8 mouse cellular contexts compared by ENCODE assay signal in the genomic region with DNA sequence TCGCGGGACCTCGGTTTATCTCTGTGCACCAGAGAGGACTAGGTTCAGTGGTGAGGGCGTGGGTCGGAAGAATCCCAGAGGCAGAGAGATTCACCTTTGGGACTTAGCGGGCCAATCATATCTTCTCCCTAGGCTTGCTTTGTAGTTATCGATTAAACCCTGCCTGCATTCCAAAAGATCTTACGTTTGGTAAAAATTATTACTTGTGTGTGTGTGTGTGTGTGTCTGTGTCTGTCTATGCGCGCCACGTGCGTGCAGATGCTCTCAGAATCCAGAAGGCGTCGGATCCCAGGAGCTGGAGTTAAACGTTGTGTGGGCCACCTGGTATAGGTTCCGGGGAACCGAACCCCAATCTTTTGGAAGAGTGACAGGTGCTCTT. TPM values are rescaled to one million over a fixed set of nuclear protein-coding genes. Genes with fewer than 3 reads are reported as not detected.
DNase-seq lines count a peak whose midpoint lies in the region; ATAC-seq and TF ChIP-seq lines count a peak whose summit lies in the region.

No protein-coding gene starts in this region.

- DNase-seq in gastrocnemius, adult 2 months, result no peak
- no peak for DNase-seq in gastrocnemius, postnatal 25 days
- no peak for DNase-seq in thymus, adult 2 months
- no peak for DNase-seq in thymus, postnatal 25 days
- DNase-seq in limb, embryonic 14.5 days (ENCODE audit: low spot score), result no peak
- no peak for DNase-seq in cerebellum, adult 8-10 months
- no peak for DNase-seq in cerebellum, adult 18-20 months

- H3K27ac ChIP-seq in gastrocnemius, adult 2 months, result peak overlapping the region; percentile 88
- no peak overlapping the region for H3K27ac ChIP-seq in thymus, adult 2 months (ENCODE audit: control insufficient read depth, insufficient read depth, low read length)
- no peak overlapping the region for H3K27ac ChIP-seq in limb, embryonic 14.5 days (replicated peaks; ENCODE audit: low read depth, low read length)
- peak overlapping the region; percentile 48; the same call in 1 of the 2 replicates for H3K27ac ChIP-seq in stomach, embryonic 16.5 days (ENCODE audit: low read length)

- no peaks in the 10 kb centered on the region for H3K36me3 ChIP-seq in thymus, adult 2 months (ENCODE audit: control insufficient read depth, insufficient read depth, low read length)
- H3K36me3 ChIP-seq in limb, embryonic 14.5 days (ENCODE audit: control insufficient read depth, insufficient read depth, low read length), result no peaks in the 10 kb centered on the region
- no peaks in the 10 kb centered on the region for H3K36me3 ChIP-seq in stomach, embryonic 16.5 days (ENCODE audit: control insufficient read depth, insufficient read depth, low read length)

- H3K4me1 ChIP-seq in thymus, adult 2 months (replicated peaks; ENCODE audit: control insufficient read depth, insufficient read depth, low read length), result peaks cover 5% of the 10 kb centered on the region
- H3K4me1 ChIP-seq in limb, embryonic 14.5 days (ENCODE audit: control insufficient read depth, insufficient read depth, low read length), result peaks cover 9% of the 10 kb centered on the region; the same call in 1 of the 2 replicates
- peaks cover 9% of the 10 kb centered on the region for H3K4me1 ChIP-seq in stomach, embryonic 16.5 days (ENCODE audit: control insufficient read depth, insufficient read depth, low read length)

- TF ChIP-seq CTCF in gastrocnemius, adult 2 months (IDR thresholded peaks at IDR 0.05), result peak; percentile 9; the same call in 1 of the 2 replicates
- no peak for TF ChIP-seq CTCF in thymus, adult 2 months (IDR thresholded peaks at IDR 0.05; ENCODE audit: borderline replicate concordance, control insufficient read depth, extremely low read depth, insufficient read depth, low read length, poor library complexity)

- intact Hi-C loops in gastrocnemius, adult 2 months (cut with DNase I), result loop anchor here (5.0 kb wide), 2 partner anchors 147 to 187 kb away; no protein-coding TSS in a partner anchor

- no peak for TF ChIP-seq POLR2A in thymus, adult 2 months (IDR thresholded peaks at IDR 0.05; ENCODE audit: control insufficient read depth, extremely low read depth, insufficient read depth, low read length, poor library complexity)
- TF ChIP-seq POLR2A in limb, embryonic 14.5 days (IDR thresholded peaks at IDR 0.05; ENCODE audit: borderline replicate concordance, extremely low read depth, insufficient read depth, insufficient read length), result no peak; the same call in 1 of the 2 replicates

- no peak for ATAC-seq in limb, embryonic 14.5 days (ENCODE audit: low FRiP score, low read depth)
- ATAC-seq in stomach, embryonic 16.5 days (ENCODE audit: insufficient read depth, low FRiP score), result no peak

- peak overlapping the region; percentile 55 for H3K9ac ChIP-seq in limb, embryonic 14.5 days (ENCODE audit: low read depth, low read length, severe bottlenecking)
- peak overlapping the region; percentile 87 for H3K9ac ChIP-seq in stomach, embryonic 16.5 days (ENCODE audit: low read length)

- WGBS in thymus, adult 2 months, result 21% methylated on average over 17 of the region's 17 CpGs
- WGBS in limb, embryonic 14.5 days, result 5% methylated on average over 17 of the region's 17 CpGs
- WGBS in stomach, embryonic 16.5 days, result 4% methylated on average over 17 of the region's 17 CpGs

- H3K4me2 ChIP-seq in limb, embryonic 14.5 days (replicated peaks; ENCODE audit: low read depth, low read length, severe bottlenecking), result peak overlapping the region; percentile 42
- peak overlapping the region; percentile 48 for H3K4me2 ChIP-seq in stomach, embryonic 16.5 days (ENCODE audit: low read depth, low read length)

- peak overlapping the region; percentile 78 for H3K4me3 ChIP-seq in gastrocnemius, adult 2 months
- H3K4me3 ChIP-seq in thymus, adult 2 months (ENCODE audit: control insufficient read depth, insufficient read depth, low read length), result peak overlapping the region; percentile 63
- peak overlapping the region; percentile 57 for H3K4me3 ChIP-seq in limb, embryonic 14.5 days (replicated peaks; ENCODE audit: low read length)
- peak overlapping the region; percentile 72 for H3K4me3 ChIP-seq in stomach, embryonic 16.5 days (replicated peaks; ENCODE audit: low read length)

- no peaks in the 10 kb centered on the region for H3K27me3 ChIP-seq in thymus, adult 2 months (ENCODE audit: control insufficient read depth, insufficient read depth, low read length)
- H3K27me3 ChIP-seq in limb, embryonic 14.5 days (ENCODE audit: control insufficient read depth, insufficient read depth, low read length), result no peaks in the 10 kb centered on the region
- no peaks in the 10 kb centered on the region for H3K27me3 ChIP-seq in stomach, embryonic 16.5 days (ENCODE audit: control insufficient read depth, insufficient read depth, low read length)

- H3K9me3 ChIP-seq in limb, embryonic 14.5 days (ENCODE audit: control insufficient read depth, low read length), result no peaks in the 10 kb centered on the region
- no peaks in the 10 kb centered on the region for H3K9me3 ChIP-seq in stomach, embryonic 16.5 days (replicated peaks; ENCODE audit: control insufficient read depth, low read length)

RNA-seq across cellular contexts. Expression of gene Nudt2, which starts 0.3 kb away (rescaled TPM):
- total RNA-seq in gastrocnemius, adult 2 months (2021), result 10 to 100 TPM; 22.7 to 27.6 TPM
- 10 to 100 TPM; 17.3 to 20.5 TPM for total RNA-seq in gastrocnemius, postnatal 25 days (2021)
- polyA plus RNA-seq in thymus, adult 2 months (2012; rRNA removed), result 6.1 and 6.6 TPM in 2 replicates
- polyA plus RNA-seq in limb, embryonic 14.5 days (2012; rRNA removed), result 19.1 and 32.6 TPM in 2 replicates
- polyA plus RNA-seq in limb, embryonic 14.5 days (2014; fragmentation: Nextera tagmentation; extraction: Ambion mirVana), result 47.7 and 52.8 TPM in 2 replicates
- 49.5 and 49.6 TPM in 2 replicates for polyA plus RNA-seq in stomach, embryonic 16.5 days (2015; fragmentation: Nextera tagmentation; extraction: Ambion mirVana)

RNA-seq across cellular contexts. Expression of gene Kif24, which starts 0.6 kb away (rescaled TPM):
- under 1 TPM; 0.31 to 0.33 TPM for total RNA-seq in gastrocnemius, adult 2 months (2021)
- total RNA-seq in gastrocnemius, postnatal 25 days (2021), result under 1 TPM; 0.10 to 0.21 TPM
- polyA plus RNA-seq in thymus, adult 2 months (2012; rRNA removed), result 5.6 and 9.1 TPM in 2 replicates
- 7.0 and 7.2 TPM in 2 replicates for polyA plus RNA-seq in limb, embryonic 14.5 days (2012; rRNA removed)
- polyA plus RNA-seq in limb, embryonic 14.5 days (2014; fragmentation: Nextera tagmentation; extraction: Ambion mirVana), result 4.3 and 4.6 TPM in 2 replicates
- 4.8 and 6.0 TPM in 2 replicates for polyA plus RNA-seq in stomach, embryonic 16.5 days (2015; fragmentation: Nextera tagmentation; extraction: Ambion mirVana)

RNA-seq across cellular contexts. Expression of gene AI464131, which starts 37.6 kb away (rescaled TPM):
- total RNA-seq in gastrocnemius, adult 2 months (2021), result 10 to 100 TPM; 75.0 to 87.5 TPM
- total RNA-seq in gastrocnemius, postnatal 25 days (2021), result 10 to 100 TPM; 59.5 to 75.2 TPM
- 2.1 and 2.6 TPM in 2 replicates for polyA plus RNA-seq in thymus, adult 2 months (2012; rRNA removed)
- 5.4 and 5.5 TPM in 2 replicates for polyA plus RNA-seq in limb, embryonic 14.5 days (2012; rRNA removed)
- 4.7 and 5.9 TPM in 2 replicates for polyA plus RNA-seq in limb, embryonic 14.5 days (2014; fragmentation: Nextera tagmentation; extraction: Ambion mirVana)
- 7.9 and 9.6 TPM in 2 replicates for polyA plus RNA-seq in stomach, embryonic 16.5 days (2015; fragmentation: Nextera tagmentation; extraction: Ambion mirVana)

RNA-seq across cellular contexts. Expression of gene 1110017D15Rik, which starts 51.9 kb away (rescaled TPM):
- total RNA-seq in gastrocnemius, adult 2 months (2021), result under 1 TPM in 1 of 2 experiments, not detected in 1; 0.67 TPM
- total RNA-seq in gastrocnemius, postnatal 25 days (2021), result not detected
- polyA plus RNA-seq in thymus, adult 2 months (2012; rRNA removed), result 0.87 and 1.7 TPM in 2 replicates
- polyA plus RNA-seq in limb, embryonic 14.5 days (2012; rRNA removed), result 0.76 and 0.78 TPM in 2 replicates
- 0.44 and 0.50 TPM in 2 replicates for polyA plus RNA-seq in limb, embryonic 14.5 days (2014; fragmentation: Nextera tagmentation; extraction: Ambion mirVana)
- 0.65 and 0.87 TPM in 2 replicates for polyA plus RNA-seq in stomach, embryonic 16.5 days (2015; fragmentation: Nextera tagmentation; extraction: Ambion mirVana)

Comparison
In these comparisons a context has a peak if more than half of its experiments do, and no peak if none do; other contexts are left out.
1. H3K27ac ChIP-seq: peak in gastrocnemius, adult 2 months (single experiment) and stomach, embryonic 16.5 days (single experiment); none in thymus, adult 2 months (single experiment) and limb, embryonic 14.5 days (single experiment).
2. Peak in every context shown above with its lines, with median percentiles within 50 percentile points of each other: H3K4me3 ChIP-seq.